Mouse (Mus musculus): ENCODE results near the gene Mrpl14.

The Mrpl14 gene

GRCm38 (mm10) chr17:45723732-45724573, 37.8 kb downstream of the Mrpl14 start:
- DNase-seq (ENCODE audit: inconsistent ontology term) = peak; percentile 76

GRCm38 (mm10) chr17:45724574-45724921, 38.4 kb downstream of the Mrpl14 start:
- DNase-seq (ENCODE audit: inconsistent ontology term) = no peak

GRCm38 (mm10) chr17:45726249-45726648, 40.1 kb downstream of the Mrpl14 start:
- no peak for DNase-seq (ENCODE audit: inconsistent ontology term)

- no peak for DNase-seq (ENCODE audit: inconsistent ontology term)
Observed at GRCm38 (mm10) chr17:45727481-45727880, 41.4 kb downstream of the Mrpl14 start.

GRCm38 (mm10) chr17:45727983-45728723, 42.0 kb downstream of the Mrpl14 start:
- no peak for DNase-seq (ENCODE audit: inconsistent ontology term)

GRCm38 (mm10) chr17:45729387-45729786, 43.3 kb downstream of the Mrpl14 start:
- DNase-seq (ENCODE audit: inconsistent ontology term) = no peak

GRCm38 (mm10) chr17:45730696-45731095, 44.6 kb downstream of the Mrpl14 start:
- no peak for DNase-seq (ENCODE audit: inconsistent ontology term)

GRCm38 (mm10) chr17:45731172-45731864, 45.2 kb downstream of the Mrpl14 start:
- peak; percentile 68 for DNase-seq (ENCODE audit: inconsistent ontology term)

GRCm38 (mm10) chr17:45733038-45733734, 47.1 kb downstream of the Mrpl14 start:
- DNase-seq (ENCODE audit: inconsistent ontology term) = peak; percentile 41

- peak; percentile 93 for DNase-seq (ENCODE audit: inconsistent ontology term)
Observed at GRCm38 (mm10) chr17:45733735-45734301, 47.7 kb downstream of the Mrpl14 start, which contains the start of gene 1600014C23Rik. Gene 1600014C23Rik, minus strand, starts transcription at chr17:45733844.

- DNase-seq (ENCODE audit: inconsistent ontology term) = no peak
Observed at GRCm38 (mm10) chr17:45734333-45734732, 48.2 kb downstream of the Mrpl14 start.

GRCm38 (mm10) chr17:45734881-45735280, 48.8 kb downstream of the Mrpl14 start:
- no peak for DNase-seq (ENCODE audit: inconsistent ontology term)

GRCm38 (mm10) chr17:45735382-45736310, 49.5 kb downstream of the Mrpl14 start:
- DNase-seq (ENCODE audit: inconsistent ontology term) = peak; percentile 79

- peak; percentile 93 for DNase-seq (ENCODE audit: inconsistent ontology term)
Observed at GRCm38 (mm10) chr17:45736311-45737077, 50.4 kb downstream of the Mrpl14 start.

GRCm38 (mm10) chr17:45737078-45737601, 51.0 kb downstream of the Mrpl14 start:
- DNase-seq (ENCODE audit: inconsistent ontology term) = no peak

GRCm38 (mm10) chr17:45742371-45743147, 56.4 kb downstream of the Mrpl14 start:
- DNase-seq (ENCODE audit: inconsistent ontology term) = no peak

- DNase-seq (ENCODE audit: inconsistent ontology term) = no peak
Observed at GRCm38 (mm10) chr17:45745629-45746028, 59.5 kb downstream of the Mrpl14 start.

- peak; percentile 51 for DNase-seq (ENCODE audit: inconsistent ontology term)
Observed at GRCm38 (mm10) chr17:45746755-45747154, 60.6 kb downstream of the Mrpl14 start.
